Mouse (Mus musculus) thymus, adult 2 months (tissue): ENCODE data around the gene Des.

Experiments
- CTCF ChIP-seq: fragments of 200-500 bp; IDR thresholded peaks from 2 replicates; pipeline ENCODE4 v1.5.1; 2012; ENCODE audit warnings: mild to moderate bottlenecking, control low read depth, low read length, moderate library complexity, borderline replicate concordance; ENCODE audit not compliant: control insufficient read depth, poor library complexity, insufficient read depth; ENCODE audit errors: extremely low read depth
- POLR2A ChIP-seq: fragments of 200-500 bp; IDR thresholded peaks from 2 replicates; pipeline ENCODE4 v1.6.1; 2012; ENCODE audit warnings: mild to moderate bottlenecking, low read length, control low read depth, moderate library complexity; ENCODE audit not compliant: control insufficient read depth, poor library complexity, insufficient read depth; ENCODE audit errors: extremely low read depth

DNA sequence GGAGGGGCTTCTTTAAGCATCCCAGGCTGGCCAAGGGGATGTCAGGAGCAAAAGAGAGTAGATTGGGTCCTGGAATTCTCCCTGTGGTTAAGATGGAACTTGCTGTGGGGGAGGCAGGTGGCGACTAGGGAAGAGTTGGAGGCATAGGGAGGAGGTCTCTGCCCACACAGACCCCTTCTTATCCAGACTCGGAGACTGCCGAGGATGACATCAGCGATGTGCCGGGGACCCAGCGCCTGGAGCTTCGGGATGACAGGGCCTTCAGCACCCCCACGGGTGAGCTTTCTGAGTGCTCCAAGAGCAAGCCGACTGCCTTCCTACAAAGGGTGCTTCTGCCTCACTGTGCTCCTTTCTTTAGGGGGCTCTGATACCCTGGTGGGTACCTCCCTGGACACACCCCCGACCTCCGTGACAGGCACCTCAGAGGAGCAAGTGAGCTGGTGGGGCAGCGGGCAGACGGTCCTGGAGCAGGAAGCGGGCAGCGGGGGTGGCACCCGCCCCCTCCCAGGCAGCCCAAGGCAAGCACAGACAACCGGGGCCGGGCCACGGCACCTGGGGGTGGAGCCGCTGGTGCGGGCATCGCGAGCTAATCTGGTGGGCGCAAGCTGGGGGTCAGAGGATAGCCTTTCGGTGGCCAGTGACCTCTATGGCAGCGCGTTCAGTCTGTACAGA, 24.5 kb downstream of the Des start:
- TF ChIP-seq POLR2A (no peak), CTCF (no peak)
